ENCODE assay signal across 26 mouse cellular contexts in the genomic region with DNA sequence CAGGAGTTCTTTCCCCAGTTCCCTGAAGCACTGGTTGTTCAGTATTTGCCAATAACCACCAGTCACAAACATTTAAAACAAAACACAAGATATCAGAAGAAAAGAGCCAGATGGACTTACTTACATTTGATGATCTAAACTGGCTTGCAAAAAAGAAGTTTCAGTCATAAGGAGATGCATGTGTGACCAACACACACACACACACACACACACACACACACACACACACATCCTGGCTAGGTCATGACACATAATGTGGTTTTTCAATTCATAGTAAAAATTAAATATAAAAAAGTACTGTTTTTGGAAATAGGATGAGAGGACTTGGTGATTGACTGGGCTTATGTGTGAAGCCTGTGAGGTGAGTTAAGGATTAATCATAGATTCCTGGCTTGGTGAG.
DNase-seq lines count a peak whose midpoint lies in the region; ATAC-seq and TF ChIP-seq lines count a peak whose summit lies in the region.
"Had no signal": no experiment of that assay in that cellular context is flagged by ENCODE, and none has a peak within 500 bp of the region (broad histone marks: within the 10 kb centered on the region; RNA-seq: fewer than 3 reads in every experiment).

No protein-coding gene starts in this region.

- no peak overlapping the region for H3ac ChIP-seq in C2C12 (ENCODE audit: control insufficient read depth, insufficient read length, low read depth)

- no peaks in the 10 kb centered on the region for H3K27me3 ChIP-seq in C2C12 (ENCODE audit: control insufficient read depth, insufficient read depth, insufficient read length)
- H3K27me3 ChIP-seq in hindbrain, embryonic 13.5 days, result no peaks in the 10 kb centered on the region
- H3K27me3 ChIP-seq: embryonic facial prominence, embryonic 12.5 days; forebrain, embryonic 12.5 days; Patski had no signal

- peaks cover 17% of the 10 kb centered on the region for H3K4me1 ChIP-seq in embryonic fibroblast, embryonic 13.5 days (ENCODE audit: control insufficient read depth, insufficient read depth, low read length)
- no peaks in the 10 kb centered on the region for H3K4me1 ChIP-seq in hindbrain, embryonic 13.5 days (replicated peaks)
- H3K4me1 ChIP-seq: embryonic facial prominence, embryonic 10.5 days; embryonic facial prominence, embryonic 12.5 days; forebrain, embryonic 12.5 days had no signal

- H3K9me3 ChIP-seq in hindbrain, embryonic 13.5 days, result no peaks in the 10 kb centered on the region
- H3K9me3 ChIP-seq: embryonic facial prominence, embryonic 10.5 days; embryonic facial prominence, embryonic 12.5 days; forebrain, embryonic 10.5 days; forebrain, embryonic 12.5 days had no signal

- no peak overlapping the region for H3K4me2 ChIP-seq in hindbrain, embryonic 13.5 days
- H3K4me2 ChIP-seq: embryonic facial prominence, embryonic 12.5 days; forebrain, embryonic 12.5 days had no signal

- H3K36me3 ChIP-seq in C2C12 (ENCODE audit: control insufficient read depth, insufficient read depth), result no peaks in the 10 kb centered on the region
- no peaks in the 10 kb centered on the region for H3K36me3 ChIP-seq in hindbrain, embryonic 13.5 days
- H3K36me3 ChIP-seq: embryonic facial prominence, embryonic 10.5 days; embryonic facial prominence, embryonic 12.5 days; forebrain, embryonic 10.5 days; forebrain, embryonic 12.5 days had no signal

- no peak for TF ChIP-seq POLR2A in embryonic fibroblast, embryonic 13.5 days (IDR thresholded peaks at IDR 0.05; ENCODE audit: low read depth, low read length)

- no peaks in the 10 kb centered on the region for H3K79me3 ChIP-seq in C2C12 (ENCODE audit: low read depth)

- intact Hi-C loops in heart, postnatal 36 days (cut with DNase I), result no loop called here

- no peak for ATAC-seq in hindbrain, embryonic 13.5 days (ENCODE audit: low FRiP score)
- no peak for ATAC-seq in granulocyte monocyte progenitor cell, adult 5-6 weeks (replicated peaks; ENCODE audit: poor library complexity, severe bottlenecking)
- ATAC-seq: activated CD4-positive, CD25-positive, alpha-beta regulatory T cell, adult 4 months; forebrain, embryonic 14.5 days; forebrain, embryonic 16.5 days; Patski had no signal

- no peak for TF ChIP-seq CTCF in C2C12 (IDR thresholded peaks at IDR 0.05; ENCODE audit: control insufficient read depth, insufficient read depth, insufficient read length)
- no peak for TF ChIP-seq CTCF in embryonic fibroblast, embryonic 13.5 days (IDR thresholded peaks at IDR 0.05; ENCODE audit: borderline replicate concordance, insufficient read depth, low read length)

- H3K9ac ChIP-seq in hindbrain, embryonic 13.5 days, result no peak overlapping the region
- H3K9ac ChIP-seq: embryonic facial prominence, embryonic 12.5 days; forebrain, embryonic 12.5 days had no signal

- DNase-seq in 3134 (ENCODE audit: extremely low read depth, insufficient read length, low spot score) (peak; percentile 50), 3T3-L1 (ENCODE audit: low read depth, low spot score) (peak; percentile 57)
- no peak for DNase-seq in natural killer cell, adult 2 months (ENCODE audit: low spot score in 2 of 2)
- no peak for DNase-seq in heart, postnatal 36 days
- DNase-seq: adrenal gland, adult 8-10 months; adrenal gland, postnatal 14 days; adrenal gland, postnatal 36 days; B cell, adult 2 months; cerebellum, adult 11-12 months; cerebellum, adult 2 months; cerebellum, adult 9-10 months; cerebellum, postnatal 10 days; cerebellum, postnatal 25 days had no signal

- no peak overlapping the region for H3K4me3 ChIP-seq in C2C12 (ENCODE audit: insufficient read depth, poor library complexity, severe bottlenecking)
- H3K4me3 ChIP-seq in embryonic fibroblast, embryonic 13.5 days (ENCODE audit: insufficient read depth, low read length), result no peak overlapping the region
- no peak overlapping the region for H3K4me3 ChIP-seq in hindbrain, embryonic 13.5 days
- H3K4me3 ChIP-seq: embryonic facial prominence, embryonic 10.5 days; embryonic facial prominence, embryonic 12.5 days; erythroblast, embryonic 14.5 days; forebrain, embryonic 10.5 days; forebrain, embryonic 12.5 days had no signal

- peak overlapping the region; percentile 80; the same call in 1 of the 2 replicates for H3K27ac ChIP-seq in embryonic fibroblast, embryonic 13.5 days (ENCODE audit: insufficient read depth, low read length)
- H3K27ac ChIP-seq in hindbrain, embryonic 13.5 days, result no peak overlapping the region
- H3K27ac ChIP-seq: embryonic facial prominence, embryonic 10.5 days; embryonic facial prominence, embryonic 12.5 days; forebrain, embryonic 10.5 days; forebrain, embryonic 12.5 days had no signal

- no peaks in the 10 kb centered on the region for H3K79me2 ChIP-seq in C2C12 (ENCODE audit: control insufficient read depth, insufficient read depth)

TF ChIP-seq in C2C12, 6 proteins besides CTCF, POLR2A, EP300 and RAD21:
- TF ChIP-seq MYOG (IDR thresholded peaks at IDR 0.05; ENCODE audit: control insufficient read depth, extremely low read depth, insufficient read length), result no peak
- no peak for TF ChIP-seq MAX (IDR thresholded peaks at IDR 0.05)
- peak; percentile 24 for TF ChIP-seq MYOD1 (IDR thresholded peaks at IDR 0.05; ENCODE audit: control insufficient read depth, insufficient read length, low read depth)
- TF ChIP-seq FOSL1 (IDR thresholded peaks at IDR 0.05; ENCODE audit: insufficient read depth, low read length, poor library complexity, severe bottlenecking), result no peak
- no peak for TF ChIP-seq CEBPB (IDR thresholded peaks at IDR 0.05; ENCODE audit: low read depth)
- no peak for TF ChIP-seq USF1 (IDR thresholded peaks at IDR 0.05; ENCODE audit: low read depth)
TF ChIP-seq in C2C12: peak in this region for 1.

Comparison
In these comparisons a context has a peak if more than half of its experiments do, and no peak if none do; other contexts are left out.
1. DNase-seq: peak in 3134 (single experiment) and 3T3-L1 (single experiment); none in natural killer cell, adult 2 months (0 of 2) and heart, postnatal 36 days (0 of 2).